Mouse (Mus musculus) spleen, embryonic (tissue): Measurements from ENCODE around the gene Slc17a7.
"Not testable (repeated sequence)": the region's sequence is repeated elsewhere in the genome, so short reads cannot be mapped to it uniquely, and the experiment has no call there.

Source experiments
- CTCF ChIA-PET: fragments of 350-600 bp; sonication (Branson Sonifier 250); formaldehyde crosslinking; loops from one replicate; lab custom pipeline; 2022; lab: Charles Lee

The Slc17a7 gene

DNA sequence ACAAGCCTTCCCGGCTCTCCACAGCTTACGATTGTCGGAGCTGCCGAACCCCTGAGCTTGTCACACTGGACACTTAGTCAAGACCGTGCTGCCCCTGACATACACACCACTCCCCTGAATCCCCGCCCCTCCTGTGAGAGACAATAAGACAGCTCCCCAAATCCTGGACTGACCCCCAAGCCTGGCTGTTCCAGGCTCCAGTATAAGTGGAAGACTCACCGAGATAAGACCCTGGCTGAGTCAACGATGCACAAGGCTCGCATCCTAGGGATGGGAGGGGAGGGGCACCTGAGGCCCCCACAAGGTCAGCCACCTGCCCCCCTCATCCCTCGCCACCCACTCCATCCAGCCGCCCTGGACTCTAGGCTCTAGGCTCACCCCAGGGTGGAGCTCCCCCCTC lies 31.9 kb upstream of the Slc17a7 start:
- CTCF ChIA-PET: interaction anchor here (0.7 kb wide), 1 partner anchor 46 kb away, joined by 4 read pairs; no protein-coding TSS in a partner anchor

DNA sequence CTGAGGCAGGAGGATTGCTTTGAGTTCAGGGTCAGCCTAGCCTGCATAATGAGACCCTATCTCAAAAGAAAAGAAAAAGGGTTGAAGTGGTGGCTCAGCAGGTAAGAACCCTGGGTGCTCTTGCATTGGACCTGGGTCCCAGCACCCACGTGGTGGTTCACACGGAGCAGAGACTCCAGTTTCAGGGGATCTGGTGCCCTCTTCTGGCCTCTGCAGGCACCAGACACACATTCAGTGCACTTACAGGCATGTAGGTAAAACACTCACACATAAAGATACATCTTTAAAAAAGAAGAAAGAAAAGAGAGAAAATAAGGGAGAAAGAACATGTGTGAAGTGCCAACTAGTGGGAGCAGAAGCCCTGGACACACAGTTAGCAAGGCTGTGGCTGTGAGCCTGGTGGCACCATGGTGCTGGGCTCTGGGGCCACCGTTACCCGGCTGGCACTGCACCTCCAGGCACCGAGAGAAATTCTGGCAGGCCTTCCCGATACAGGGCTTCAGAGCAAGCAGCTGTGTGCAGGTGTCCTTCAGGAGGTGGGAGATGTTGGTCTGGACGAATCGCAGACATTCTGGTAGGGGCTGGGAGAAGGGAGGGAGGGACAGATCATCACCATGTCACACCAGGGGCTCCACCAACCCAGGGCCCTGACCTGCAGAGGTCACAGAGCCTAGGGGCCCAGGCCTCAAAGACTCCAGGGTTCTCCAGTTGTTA lies 30.1 kb upstream of the Slc17a7 start:
- CTCF ChIA-PET: interaction anchor here (0.6 kb wide), 2 partner anchors 53 to 216 kb away, joined by 3 to 4 read pairs; no protein-coding TSS in a partner anchor

DNA sequence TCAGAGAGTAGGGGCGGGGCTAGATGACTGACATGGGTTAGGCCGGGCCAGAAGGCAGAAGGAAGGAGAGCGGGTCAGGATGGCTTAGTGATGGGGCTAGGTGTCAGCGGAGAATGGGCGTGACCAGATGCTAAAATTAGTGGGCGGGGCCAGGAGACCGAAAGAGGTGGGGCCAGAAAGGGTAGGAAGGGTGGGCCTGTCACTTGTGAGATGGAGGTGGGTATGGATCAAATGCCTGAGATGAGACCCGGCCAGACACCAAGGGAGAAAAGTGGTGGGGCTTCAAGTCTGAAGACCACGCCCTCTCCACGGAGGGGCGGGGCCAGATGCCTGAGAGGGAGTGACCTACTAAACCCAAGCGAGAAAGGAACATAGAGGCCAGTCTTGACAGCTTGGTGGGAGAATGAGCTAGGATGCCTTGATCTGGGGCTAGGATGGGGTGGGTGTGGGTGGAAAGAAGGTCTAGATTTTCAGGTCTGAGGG lies 29.2 kb upstream of the Slc17a7 start:
- CTCF ChIA-PET: no interaction called here

DNA sequence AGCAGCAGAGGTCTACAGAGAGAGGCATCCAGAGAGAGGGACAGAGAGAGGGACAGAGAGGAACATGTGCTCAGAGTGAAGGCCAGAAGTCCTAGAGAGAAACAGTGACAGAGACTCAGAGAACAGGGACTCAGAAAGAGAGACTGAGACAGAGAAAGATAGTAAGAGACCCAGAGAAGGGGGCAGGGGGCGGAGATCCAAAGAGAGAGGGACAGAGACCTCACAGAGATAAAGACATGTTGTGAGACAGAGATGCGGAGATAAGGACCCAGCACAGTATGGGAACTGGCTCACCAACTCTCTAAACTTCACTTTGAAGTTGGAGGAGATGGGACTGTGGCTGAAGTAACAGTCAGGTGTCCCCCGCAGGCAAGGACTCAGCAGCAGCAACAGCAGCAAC lies 28.4 kb upstream of the Slc17a7 start:
- CTCF ChIA-PET: no interaction called here

DNA sequence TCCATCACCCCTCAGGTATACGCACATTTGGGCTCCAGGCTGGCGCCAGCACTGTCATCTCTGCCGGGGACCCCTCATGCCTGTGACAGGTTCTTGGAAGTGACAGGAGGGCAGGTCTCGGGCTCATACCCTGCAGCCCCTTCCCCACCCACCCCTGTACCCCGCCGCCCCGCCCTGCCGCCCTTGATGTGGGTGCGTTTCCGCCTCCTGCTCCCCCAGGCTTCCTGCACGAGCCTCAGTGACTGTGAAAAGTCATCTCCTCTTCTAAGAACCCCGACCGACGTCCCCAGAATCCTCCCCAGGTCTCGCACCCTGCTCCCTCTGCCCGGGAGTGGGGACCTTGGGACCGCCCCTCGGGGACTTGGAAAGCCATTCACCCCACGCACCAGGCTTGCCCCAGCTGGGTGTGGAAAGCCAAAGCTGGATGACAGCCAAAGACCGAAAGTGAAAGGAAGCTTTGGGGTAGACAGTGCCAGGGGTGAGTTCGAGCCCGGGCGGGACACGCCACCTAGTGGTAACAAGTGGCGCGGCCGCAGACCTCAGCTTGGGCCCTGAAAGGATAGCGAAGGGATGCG lies 27.7 kb upstream of the Slc17a7 start, which contains the start of the genes Gm45713 and Flt3l:
Gene Gm45713, minus strand, starts transcription at position 239 of the 575 bp plus-strand sequence.
Gene Flt3l, minus strand, starts transcription at position 440 of the 575 bp plus-strand sequence.
- CTCF ChIA-PET: interaction anchor here (0.7 to 1.5 kb wide), 3 partner anchors 14 to 59 kb away, joined by 3 to 19 read pairs (median 4); no protein-coding TSS in a partner anchor

DNA sequence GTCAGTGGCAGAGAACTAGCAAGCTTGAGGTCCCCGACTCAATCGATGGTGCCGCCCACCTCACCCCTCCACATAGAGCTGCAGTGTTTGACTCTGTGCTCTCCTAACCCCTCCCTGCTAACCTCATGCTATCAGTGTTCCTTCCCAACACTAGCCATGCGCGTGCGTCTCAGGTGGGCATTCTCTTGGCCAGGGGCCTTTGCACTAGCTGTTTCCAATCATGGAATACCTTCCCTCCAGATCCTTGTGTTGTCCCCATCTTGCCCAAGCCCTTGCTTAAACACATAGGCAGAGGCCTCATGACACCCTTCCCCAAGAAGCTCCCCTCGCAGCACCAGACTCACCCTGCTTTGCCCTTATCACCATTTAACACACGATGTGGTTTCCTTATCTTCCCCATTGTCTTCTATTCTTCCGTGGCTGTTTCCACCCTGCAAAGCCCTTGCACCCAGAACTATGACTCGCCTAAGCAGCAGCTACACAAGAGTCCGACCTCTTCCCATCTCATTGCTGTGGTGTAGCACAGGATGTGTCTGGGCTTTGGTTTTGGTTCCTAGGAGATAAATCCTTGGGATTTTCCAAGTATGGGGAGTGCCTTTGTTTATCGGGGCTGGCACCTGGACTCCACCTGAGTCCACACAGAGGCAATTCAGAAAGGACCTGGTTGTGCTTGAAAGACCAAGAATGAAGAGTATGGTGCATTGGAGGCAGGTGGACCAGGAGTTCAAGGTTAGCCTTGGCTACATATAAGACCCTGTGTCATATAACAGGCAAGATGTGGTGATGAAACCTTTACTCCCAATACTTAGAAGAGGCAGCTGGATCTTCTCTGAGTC lies 26.4 kb upstream of the Slc17a7 start:
- CTCF ChIA-PET: interaction anchor here (0.5 to 1.5 kb wide), 5 partner anchors 30 to 1253 kb away, joined by 3 to 19 read pairs (median 3); no protein-coding TSS in a partner anchor

DNA sequence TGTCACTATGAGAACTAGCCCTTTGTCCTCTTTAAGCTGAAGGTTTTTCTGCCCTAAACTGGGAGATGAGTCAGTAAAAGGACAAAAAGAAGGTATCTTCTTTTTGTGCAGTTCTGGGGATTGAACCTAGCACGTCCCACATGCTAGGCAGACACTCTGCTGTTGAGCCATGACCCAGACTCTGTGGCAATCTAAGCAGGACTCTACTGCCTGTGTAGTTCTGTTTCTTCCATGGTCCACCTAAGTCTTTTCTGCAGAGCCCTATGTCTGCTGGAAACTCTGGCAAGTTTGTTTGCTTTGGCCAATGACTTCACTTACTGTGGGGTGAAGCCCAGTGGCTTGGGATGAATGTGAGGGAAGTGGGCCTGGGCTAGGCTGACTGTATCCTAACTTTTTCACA lies 25.3 kb upstream of the Slc17a7 start:
- CTCF ChIA-PET: interaction anchor here (0.5 to 0.7 kb wide), 2 partner anchors 46 to 278 kb away, joined by 3 read pairs; partner anchors contain the start of gene Rcn3

DNA sequence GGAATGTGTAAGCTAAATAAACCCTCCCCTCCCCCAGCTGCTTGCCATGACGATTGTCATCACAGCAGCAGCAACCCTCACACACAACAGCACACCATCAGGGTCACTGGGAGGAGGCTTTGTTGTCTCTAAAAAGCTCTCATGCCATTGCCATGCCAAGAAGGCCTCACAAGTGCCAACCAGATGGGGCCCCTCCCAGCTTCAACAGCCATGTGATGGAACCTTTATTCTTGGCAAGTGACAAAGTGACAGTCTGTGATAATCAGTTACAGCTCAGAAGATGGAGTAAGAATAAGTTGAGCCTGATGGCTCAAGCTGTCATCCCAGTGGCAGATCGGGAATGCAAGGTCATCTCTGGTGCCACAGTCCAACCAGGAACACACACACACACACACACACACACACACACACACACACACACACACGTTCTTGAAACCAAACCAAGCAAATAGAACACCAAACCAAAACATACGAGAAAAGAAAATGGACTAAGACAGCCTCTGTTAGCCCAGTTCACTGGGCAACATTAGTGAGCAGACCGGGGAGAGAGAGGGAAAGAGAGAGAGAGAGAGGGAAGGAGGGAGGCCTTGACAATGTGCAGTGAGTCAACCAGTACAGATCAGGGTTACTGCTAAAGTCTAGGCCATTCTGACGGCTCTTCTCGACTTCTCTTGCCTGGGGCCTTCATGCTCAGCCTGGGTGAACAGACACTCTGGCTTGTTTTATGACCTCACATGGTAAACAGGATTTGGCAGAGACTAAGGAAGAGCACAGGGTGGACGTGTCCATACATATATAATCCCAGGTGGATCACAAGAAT lies 23.6 kb upstream of the Slc17a7 start:
- CTCF ChIA-PET: interaction anchor here (0.7 kb wide), 2 partner anchors 14 to 112 kb away, joined by 4 read pairs; no protein-coding TSS in a partner anchor

DNA sequence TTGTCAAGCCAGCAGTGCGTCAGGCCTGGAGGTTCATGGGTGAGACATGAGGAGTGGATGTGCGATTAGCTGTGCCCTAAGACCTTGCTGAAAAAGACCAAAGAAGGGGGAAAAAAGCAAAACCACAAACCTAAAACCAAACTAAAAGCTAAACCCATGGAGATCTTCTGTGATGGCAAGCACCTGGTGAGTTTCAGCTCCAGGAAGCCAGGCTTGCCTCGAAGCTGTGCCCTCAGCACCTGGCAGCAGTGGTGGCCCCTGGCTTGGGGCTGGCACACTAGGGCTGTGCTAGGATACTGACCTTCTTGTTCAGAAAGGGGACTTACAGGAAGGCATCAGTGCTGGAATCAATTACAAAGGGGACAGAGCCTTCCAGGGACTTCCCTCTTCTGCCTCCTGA lies 22.4 kb upstream of the Slc17a7 start:
- CTCF ChIA-PET: no interaction called here

DNA sequence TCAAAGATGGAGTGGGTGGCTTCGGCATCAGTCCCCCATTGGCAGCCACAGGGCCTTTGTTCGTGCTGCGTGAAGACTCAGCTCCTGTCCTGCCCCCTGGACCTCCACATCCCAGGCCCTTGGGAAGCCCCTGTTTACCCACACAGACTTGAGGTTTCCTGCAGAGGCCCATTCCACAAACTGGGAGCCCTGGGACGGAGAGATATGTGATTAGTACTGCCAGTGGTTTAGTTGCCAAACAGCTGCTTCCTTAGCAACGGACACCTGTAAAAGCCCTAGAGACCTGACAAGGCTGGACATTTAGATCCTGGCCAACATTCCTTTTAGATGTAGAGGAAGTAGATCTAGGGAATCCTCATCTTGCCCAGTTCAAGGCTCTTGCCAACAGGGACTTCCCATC lies 21.8 kb upstream of the Slc17a7 start:
- CTCF ChIA-PET: no interaction called here

DNA sequence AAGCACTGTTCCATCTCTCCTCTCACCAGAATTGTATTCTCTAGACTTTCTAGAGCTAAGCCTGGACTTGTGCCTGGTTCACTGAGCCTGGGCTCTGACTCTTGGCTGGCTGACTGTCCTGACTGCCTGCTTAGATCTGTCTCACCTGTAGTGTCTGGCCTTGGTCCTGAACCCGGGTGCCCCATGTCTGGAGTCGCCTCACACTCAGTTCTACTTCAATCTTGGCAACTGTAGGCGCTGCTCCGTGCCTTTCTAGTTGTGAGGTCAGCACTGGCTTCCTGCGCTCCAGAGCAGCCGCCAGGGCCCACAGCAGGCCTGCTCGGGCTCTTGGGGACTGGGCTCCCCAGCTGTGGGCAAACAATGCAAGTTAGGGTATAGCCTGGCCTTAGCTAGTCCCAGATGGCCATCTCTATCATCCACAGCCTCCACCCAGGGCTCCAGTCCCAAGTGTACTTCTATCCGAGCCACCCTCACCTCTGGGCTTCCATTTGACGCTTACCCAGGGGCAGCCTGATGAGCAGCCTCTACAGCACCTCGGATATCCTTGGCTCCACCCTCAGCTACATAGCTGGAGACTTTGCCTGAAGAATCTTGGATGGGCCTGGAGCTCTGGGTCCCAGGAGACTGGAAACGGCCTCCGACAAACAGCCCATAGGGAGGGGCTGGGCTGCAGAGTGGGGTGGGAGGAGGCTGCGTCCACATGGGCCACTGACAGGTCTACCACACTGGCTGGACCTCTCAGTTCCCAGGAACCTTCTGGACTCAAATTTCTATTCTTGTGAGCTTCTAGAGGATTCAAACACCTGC lies 19.2 kb upstream of the Slc17a7 start:
- CTCF ChIA-PET: no interaction called here

DNA sequence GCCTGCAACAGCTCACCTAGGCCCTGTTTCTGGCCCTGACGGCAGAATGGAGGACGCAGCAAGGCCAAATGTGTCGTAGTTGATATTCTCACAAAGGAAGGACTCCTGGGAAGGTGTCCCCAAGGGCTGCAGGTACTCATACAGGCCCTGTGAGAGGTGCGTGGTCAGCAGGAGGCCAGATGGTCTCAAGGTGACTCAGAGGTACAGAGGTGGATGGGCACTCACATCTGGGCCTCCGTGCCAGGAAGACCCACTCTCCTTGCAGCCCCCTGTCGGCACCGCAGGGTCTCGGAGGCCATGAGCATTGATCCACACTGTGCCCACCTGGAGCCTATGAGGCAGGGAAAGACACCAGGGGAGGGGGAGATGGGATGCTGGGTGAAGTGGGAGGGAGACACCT lies 18.3 kb upstream of the Slc17a7 start:
- CTCF ChIA-PET: no interaction called here

DNA sequence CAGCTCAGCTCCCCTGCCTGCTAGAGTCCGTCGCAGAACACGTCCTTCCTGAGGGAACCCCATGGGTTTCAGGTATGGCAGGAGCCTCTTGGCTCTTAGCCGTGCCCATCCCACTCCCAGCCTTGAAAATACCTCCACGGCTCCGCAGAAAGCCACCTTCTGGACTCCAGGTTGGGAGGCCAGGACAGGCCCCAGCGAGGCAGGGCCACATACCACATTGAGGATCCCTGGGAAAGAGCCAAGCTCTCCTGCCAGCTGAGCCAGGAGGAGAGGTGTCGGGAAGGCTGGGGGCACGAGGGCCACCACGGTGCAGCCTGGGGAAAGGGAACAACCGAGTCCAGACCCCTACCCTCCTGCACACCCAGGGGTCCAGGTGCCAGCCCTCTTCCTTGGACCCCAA lies 16.5 kb upstream of the Slc17a7 start:
- CTCF ChIA-PET: no interaction called here

DNA sequence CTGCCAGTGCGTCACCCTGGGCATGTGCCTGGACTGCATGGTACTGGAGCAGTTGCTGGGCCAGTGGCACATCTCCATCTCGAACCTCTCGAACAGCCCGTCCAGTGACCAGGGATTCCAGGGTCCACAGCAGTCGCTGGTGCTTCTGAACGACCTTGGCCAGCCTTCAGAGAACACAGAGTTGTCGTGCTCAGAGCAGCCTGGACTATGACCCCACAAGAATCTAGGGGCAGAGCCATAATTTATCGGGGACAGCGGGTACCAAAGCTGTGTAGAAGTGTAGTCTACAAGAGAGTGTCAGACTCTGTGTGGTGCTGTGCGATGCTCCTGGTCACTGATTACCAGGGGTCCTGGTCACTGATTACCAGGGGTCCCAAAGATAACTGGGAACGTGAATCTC lies 15.8 kb upstream of the Slc17a7 start:
- CTCF ChIA-PET: no interaction called here

DNA sequence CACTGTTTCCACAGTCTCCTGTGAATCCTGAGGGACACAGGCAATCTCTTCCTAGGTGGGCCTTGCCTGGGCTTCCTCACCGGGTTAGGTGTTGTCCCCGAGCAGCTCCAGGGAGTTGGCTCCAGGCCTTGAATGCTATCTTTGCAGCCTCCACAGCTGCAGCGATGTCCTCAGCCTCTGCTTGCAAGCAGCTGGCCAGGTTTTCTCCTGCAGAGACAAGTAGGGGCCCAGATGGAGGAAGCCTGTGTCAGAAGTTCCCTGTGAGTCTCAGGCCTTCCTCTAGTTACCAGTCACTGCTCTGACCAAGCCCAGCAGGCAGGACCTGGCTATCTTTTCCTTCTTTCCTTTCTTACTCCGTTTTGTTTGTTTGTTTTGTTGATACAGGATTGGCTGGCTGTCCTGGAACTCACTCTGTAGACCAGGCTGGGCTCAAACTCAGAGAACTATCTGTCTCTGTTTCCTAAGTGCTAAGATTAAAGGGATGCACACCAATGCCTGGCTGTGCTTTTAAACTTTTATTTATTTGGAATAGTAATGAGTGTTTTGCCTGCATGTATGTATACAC lies 15.1 kb upstream of the Slc17a7 start:
- CTCF ChIA-PET: no interaction called here

DNA sequence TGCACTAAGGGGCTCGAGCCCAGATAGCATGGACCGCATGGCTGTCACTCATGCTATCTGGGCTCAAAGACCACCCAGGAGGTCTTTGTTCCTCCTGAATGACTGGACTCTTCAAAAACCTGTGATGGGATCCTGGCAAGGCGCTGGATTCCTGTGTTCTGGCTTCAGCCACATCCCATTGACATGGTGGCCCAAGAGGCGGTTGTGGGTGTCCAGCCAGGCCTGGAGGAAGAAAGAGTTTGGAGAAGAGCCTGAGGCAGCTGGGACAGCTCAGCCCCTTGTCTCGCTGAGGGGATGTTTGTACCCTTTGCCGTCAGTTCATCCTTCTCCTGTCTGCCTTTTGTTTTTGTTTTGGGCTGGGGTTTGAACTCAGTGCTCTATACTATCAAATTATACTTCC lies 14.2 kb upstream of the Slc17a7 start:
- CTCF ChIA-PET: no interaction called here

DNA sequence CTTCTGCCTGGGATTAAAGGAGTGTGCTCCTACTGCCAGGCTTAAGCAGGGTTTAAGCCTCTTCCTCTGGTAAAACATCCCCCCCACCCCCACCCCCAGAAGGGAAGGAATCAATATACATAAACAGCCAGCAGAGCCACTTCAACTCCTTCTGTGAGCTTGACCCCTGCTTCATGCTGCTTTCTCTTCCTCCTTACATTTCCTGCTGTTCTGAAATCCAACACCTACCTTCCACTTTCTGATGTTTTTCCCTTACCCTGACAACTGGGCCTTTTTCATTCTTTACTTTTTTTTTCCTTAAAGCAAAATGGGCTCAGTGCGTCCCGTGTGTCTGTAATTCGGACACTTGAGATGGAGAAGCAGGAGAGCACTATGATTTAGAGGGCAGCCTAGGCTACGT lies 13.4 kb upstream of the Slc17a7 start:
- CTCF ChIA-PET: interaction anchor here (0.6 kb wide), 2 partner anchors 12 to 21 kb away, joined by 4 read pairs; no protein-coding TSS in a partner anchor

DNA sequence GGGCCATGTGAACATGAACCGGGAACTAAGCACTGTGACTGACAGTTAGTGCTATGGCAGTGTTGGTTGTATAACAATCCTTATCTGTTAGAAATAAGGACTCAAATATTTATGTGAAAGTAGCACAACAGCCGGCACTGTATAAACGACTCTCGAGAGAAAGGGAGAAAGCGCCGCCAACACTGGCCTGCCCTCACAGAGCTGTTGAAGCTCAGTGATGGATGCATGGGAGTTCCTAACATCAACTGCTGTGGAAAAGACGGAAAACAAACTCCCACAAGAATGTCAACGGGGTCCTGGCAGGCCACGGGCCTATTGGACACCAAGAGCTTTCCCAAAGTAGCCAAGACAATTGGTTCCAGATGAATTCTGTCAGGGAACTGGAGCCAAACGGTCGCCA lies 12.4 kb upstream of the Slc17a7 start:
- CTCF ChIA-PET: no interaction called here

DNA sequence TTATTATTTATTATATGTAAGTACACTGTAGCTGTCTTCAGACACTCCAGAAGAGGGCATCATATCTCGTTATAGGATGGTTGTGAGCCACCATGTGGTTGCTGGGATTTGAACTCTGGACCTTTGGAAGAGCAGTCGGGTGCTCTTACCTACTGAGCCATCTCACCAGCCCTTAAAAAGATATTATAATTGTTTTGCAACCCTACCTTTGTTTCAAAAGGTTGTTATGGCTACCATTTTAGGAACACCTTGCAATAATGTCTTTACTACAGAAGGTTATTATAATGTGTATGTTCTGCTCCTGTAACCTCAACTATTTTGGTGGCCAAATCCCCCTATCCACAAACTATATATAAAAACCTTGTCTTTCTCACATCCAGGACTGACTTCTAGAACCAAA lies 10.7 kb upstream of the Slc17a7 start:
- CTCF ChIA-PET: not testable (repeated sequence)

DNA sequence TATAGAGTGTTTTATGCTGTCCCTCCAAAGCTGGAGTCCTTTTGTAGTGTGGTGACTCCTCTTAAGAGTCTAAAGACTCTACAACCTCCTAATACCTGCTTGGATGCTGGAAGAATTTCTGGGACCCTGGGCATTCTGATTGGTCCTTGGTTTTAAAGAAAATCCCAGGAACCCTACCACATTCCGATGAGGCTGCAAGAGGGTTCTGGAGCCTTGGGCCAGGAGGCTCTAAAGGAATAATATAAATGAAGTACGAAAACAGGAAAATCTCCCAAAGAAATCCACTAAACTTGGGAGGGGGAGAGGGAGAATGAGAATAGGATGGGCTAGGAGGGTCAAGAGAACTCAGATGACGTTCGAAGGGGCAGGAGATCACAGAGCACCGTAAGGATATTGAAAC lies 10.2 kb upstream of the Slc17a7 start:
- CTCF ChIA-PET: interaction anchor here (0.5 kb wide), 1 partner anchor 13 kb away, joined by 4 read pairs; no protein-coding TSS in a partner anchor
